In the genomic region with DNA sequence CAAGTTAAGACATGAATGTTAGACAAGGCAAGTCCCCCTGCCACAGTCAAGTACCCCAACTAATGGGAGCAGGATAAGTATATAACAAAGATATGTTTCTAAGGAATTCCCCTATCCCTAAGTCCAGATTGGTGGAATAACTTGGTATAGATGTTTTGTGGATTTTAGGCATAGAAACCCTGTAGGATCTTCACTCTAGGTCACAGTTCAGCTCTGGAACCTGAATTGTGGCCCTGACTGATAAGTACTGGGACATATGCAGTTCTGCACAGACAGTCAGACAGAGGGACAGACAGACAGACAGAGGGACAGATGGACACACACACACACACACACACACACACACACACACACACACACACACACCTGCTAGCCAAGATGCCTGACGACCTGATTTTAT, we compare ENCODE assay signal across 11 mouse cellular contexts. TPM values are rescaled to one million over a fixed set of nuclear protein-coding genes. Genes with fewer than 3 reads are reported as not detected.
DNase-seq lines count a peak whose midpoint lies in the region; ATAC-seq lines count a peak whose summit lies in the region.
"Had no signal": no experiment of that assay in that cellular context is flagged by ENCODE, and none has a peak within 500 bp of the region (broad histone marks: within the 10 kb centered on the region; RNA-seq: fewer than 3 reads in every experiment).

No protein-coding gene starts in this region.

- no peaks in the 10 kb centered on the region for H3K9me3 ChIP-seq in midbrain, embryonic 11.5 days (ENCODE audit: control insufficient read depth, low read length)
- H3K9me3 ChIP-seq in midbrain, embryonic 16.5 days (replicated peaks; ENCODE audit: control insufficient read depth, low read length, poor library complexity, severe bottlenecking) = no peaks in the 10 kb centered on the region
- no peaks in the 10 kb centered on the region for H3K9me3 ChIP-seq in heart, embryonic 11.5 days (replicated peaks; ENCODE audit: control insufficient read depth, low read length)
- H3K9me3 ChIP-seq: limb, embryonic 15.5 days had no signal

- H3K27me3 ChIP-seq in midbrain, embryonic 11.5 days (ENCODE audit: control insufficient read depth, insufficient read depth, low read length) = no peaks in the 10 kb centered on the region
- no peaks in the 10 kb centered on the region for H3K27me3 ChIP-seq in midbrain, embryonic 16.5 days (ENCODE audit: control insufficient read depth, insufficient read depth, low read depth, low read length)
- H3K27me3 ChIP-seq in heart, embryonic 11.5 days (ENCODE audit: control insufficient read depth, insufficient read depth, low read length) = no peaks in the 10 kb centered on the region
- H3K27me3 ChIP-seq: limb, embryonic 15.5 days had no signal

- H3K4me3 ChIP-seq in midbrain, embryonic 11.5 days (ENCODE audit: low read depth, low read length) = no peak overlapping the region
- H3K4me3 ChIP-seq in midbrain, embryonic 16.5 days (ENCODE audit: low read depth, low read length) = no peak overlapping the region
- H3K4me3 ChIP-seq in heart, embryonic 11.5 days (ENCODE audit: low read depth, low read length) = no peak overlapping the region
- H3K4me3 ChIP-seq: limb, embryonic 15.5 days had no signal

- H3K27ac ChIP-seq in midbrain, embryonic 11.5 days (ENCODE audit: low read depth, low read length) = no peak overlapping the region
- H3K27ac ChIP-seq in midbrain, embryonic 16.5 days (ENCODE audit: low read length) = no peak overlapping the region
- no peak overlapping the region for H3K27ac ChIP-seq in heart, embryonic 11.5 days (ENCODE audit: low read depth, low read length)
- H3K27ac ChIP-seq: limb, embryonic 15.5 days had no signal

- no peaks in the 10 kb centered on the region for H3K36me3 ChIP-seq in midbrain, embryonic 11.5 days (ENCODE audit: control insufficient read depth, insufficient read depth, low read length)
- no peaks in the 10 kb centered on the region for H3K36me3 ChIP-seq in midbrain, embryonic 16.5 days (ENCODE audit: control insufficient read depth, insufficient read depth, low read length)
- H3K36me3 ChIP-seq in heart, embryonic 11.5 days (ENCODE audit: control insufficient read depth, insufficient read depth, low read length) = no peaks in the 10 kb centered on the region
- H3K36me3 ChIP-seq: limb, embryonic 15.5 days had no signal

- H3K4me1 ChIP-seq in midbrain, embryonic 11.5 days (ENCODE audit: control insufficient read depth, insufficient read depth, low read length) = no peaks in the 10 kb centered on the region
- H3K4me1 ChIP-seq in midbrain, embryonic 16.5 days (ENCODE audit: control insufficient read depth, insufficient read depth, low read length) = no peaks in the 10 kb centered on the region
- no peaks in the 10 kb centered on the region for H3K4me1 ChIP-seq in heart, embryonic 11.5 days (ENCODE audit: control insufficient read depth, insufficient read depth, low read length)
- H3K4me1 ChIP-seq: limb, embryonic 15.5 days had no signal

- H3K9ac ChIP-seq in midbrain, embryonic 11.5 days (ENCODE audit: low read length) = no peak overlapping the region
- no peak overlapping the region for H3K9ac ChIP-seq in midbrain, embryonic 16.5 days (ENCODE audit: low read depth, low read length)
- no peak overlapping the region for H3K9ac ChIP-seq in heart, embryonic 11.5 days (ENCODE audit: low read depth, low read length)
- H3K9ac ChIP-seq: limb, embryonic 15.5 days had no signal

- ATAC-seq in midbrain, embryonic 11.5 days (ENCODE audit: low FRiP score) = no peak
- ATAC-seq in midbrain, embryonic 16.5 days = no peak
- ATAC-seq in heart, embryonic 11.5 days (replicated peaks; ENCODE audit: insufficient number of reproducible peaks, low FRiP score, low TSS enrichment) = no peak

- H3K4me2 ChIP-seq in midbrain, embryonic 11.5 days = no peak overlapping the region
- no peak overlapping the region for H3K4me2 ChIP-seq in midbrain, embryonic 16.5 days (ENCODE audit: low read length)
- H3K4me2 ChIP-seq in heart, embryonic 11.5 days = no peak overlapping the region
- H3K4me2 ChIP-seq: limb, embryonic 15.5 days had no signal

- 83% methylated on average over 1 of the region's 1 CpGs for WGBS in midbrain, embryonic 11.5 days
- WGBS in midbrain, embryonic 16.5 days = 100% methylated on average over 1 of the region's 1 CpGs
- 67% methylated on average over 1 of the region's 1 CpGs for WGBS in heart, embryonic 11.5 days (ENCODE audit: insufficient replicate concordance)

- peak; percentile 86 for DNase-seq in midbrain, embryonic 11.5 days (ENCODE audit: low spot score, missing footprints)
- DNase-seq in ZHBTc4 (ENCODE audit: low read depth, low spot score) = peak; percentile 78
- DNase-seq in fat pad, adult 2 months (ENCODE audit: extremely low read depth, low read depth, low spot score) = peak; percentile 28
- DNase-seq in skeletal muscle tissue, adult 2 months (ENCODE audit: low read depth, low spot score) = peak; percentile 61
- DNase-seq in Muller cell, postnatal 12 days (ENCODE audit: inconsistent ontology term) = no peak
- DNase-seq in adrenal gland, postnatal 10 days = no peak
- DNase-seq: kidney, adult 9 months had no signal

RNA-seq across cellular contexts. Expression of a gene that starts 32.6 kb away (rescaled TPM):
- not detected in 2 replicates for polyA plus RNA-seq in midbrain, embryonic 11.5 days (2014; fragmentation: Nextera tagmentation; extraction: Ambion mirVana)
- not detected in 2 replicates for polyA plus RNA-seq in midbrain, embryonic 16.5 days (2015; fragmentation: Nextera tagmentation; extraction: Ambion mirVana)
- not detected for total RNA-seq in adrenal gland, postnatal 10 days (2021)
- polyA plus RNA-seq in heart, embryonic 11.5 days (2014; fragmentation: Nextera tagmentation; extraction: Ambion mirVana) = not detected in 2 replicates
- total RNA-seq: granulocyte monocyte progenitor cell, adult 5-6 weeks had no signal
- polyA plus RNA-seq: limb, embryonic 15.5 days had no signal

RNA-seq across cellular contexts. Expression of a gene that starts 36.0 kb away (rescaled TPM):
- 10.9 and 11.8 TPM in 2 replicates for polyA plus RNA-seq in midbrain, embryonic 11.5 days (2014; fragmentation: Nextera tagmentation; extraction: Ambion mirVana)
- 62.6 and 65.5 TPM in 2 replicates for polyA plus RNA-seq in midbrain, embryonic 16.5 days (2015; fragmentation: Nextera tagmentation; extraction: Ambion mirVana)
- total RNA-seq in adrenal gland, postnatal 10 days (2021) = 10 to 100 TPM; 14.8 to 24.7 TPM
- polyA plus RNA-seq in heart, embryonic 11.5 days (2014; fragmentation: Nextera tagmentation; extraction: Ambion mirVana) = 25.6 and 29.6 TPM in 2 replicates

Comparison
In these comparisons a context has a peak if more than half of its experiments do, and no peak if none do; other contexts are left out.
1. DNase-seq: peak in midbrain, embryonic 11.5 days (single experiment), ZHBTc4 (single experiment), fat pad, adult 2 months (single experiment) and skeletal muscle tissue, adult 2 months (single experiment); none in Muller cell, postnatal 12 days (single experiment) and adrenal gland, postnatal 10 days (single experiment).